Mouse (Mus musculus): Measurements from ENCODE around the gene As3mt. TPM values are rescaled to one million over a fixed set of nuclear protein-coding genes. Genes with fewer than 3 reads are reported as not detected.
A peak's percentile ranks its signal among the peaks of the same experiment; 100 is the strongest.
"Not testable (repeated sequence)": the region's sequence is repeated elsewhere in the genome, so short reads cannot be mapped to it uniquely, and the experiment has no call there.

Gene As3mt
- polyA plus RNA-seq, 1 experiment: 2.9 TPM

- TF ChIP-seq EP300 (IDR thresholded peaks at IDR 0.05; ENCODE audit: insufficient read depth, low read depth, low read length): no peak
- TF ChIP-seq POLR2A (IDR thresholded peaks at IDR 0.05; ENCODE audit: insufficient read depth, low read length): no peak
- no peak for TF ChIP-seq CTCF (IDR thresholded peaks at IDR 0.05; ENCODE audit: low read depth, low read length)
- Histone ChIP-seq H3K27ac (ENCODE audit: insufficient read depth, low read length) (no peak overlapping the region), H3K36me3 (ENCODE audit: control insufficient read depth, insufficient read depth, low read length, poor library complexity, severe bottlenecking) (no peaks in the 10 kb centered on the region), H3K4me1 (ENCODE audit: control insufficient read depth, insufficient read depth, low read length) (no peaks in the 10 kb centered on the region), H3K4me3 (ENCODE audit: low read depth, low read length) (no peak overlapping the region), H3K9ac (ENCODE audit: low read depth, poor library complexity, severe bottlenecking) (no peak overlapping the region), H3K27me3 (ENCODE audit: control insufficient read depth, insufficient read depth, low read length, poor library complexity, severe bottlenecking) (no peaks in the 10 kb centered on the region), H3K9me3 (replicated peaks; ENCODE audit: control insufficient read depth, insufficient read depth, low read length, poor library complexity, severe bottlenecking) (no peaks in the 10 kb centered on the region)
Measured at GRCm38 (mm10) chr19:46747799-46748198, 40.5 kb downstream of the As3mt start.

GRCm38 (mm10) chr19:46752235-46752634 is 45.0 kb downstream of the As3mt start:
- H3K27me3 ChIP-seq (ENCODE audit: control insufficient read depth, insufficient read depth, low read length, poor library complexity, severe bottlenecking): no peaks in the 10 kb centered on the region
- no peaks in the 10 kb centered on the region for H3K36me3 ChIP-seq (ENCODE audit: control insufficient read depth, insufficient read depth, low read length, poor library complexity, severe bottlenecking)
- no peaks in the 10 kb centered on the region for H3K4me1 ChIP-seq (ENCODE audit: control insufficient read depth, insufficient read depth, low read length)
- H3K9me3 ChIP-seq (replicated peaks; ENCODE audit: control insufficient read depth, insufficient read depth, low read length, poor library complexity, severe bottlenecking): no peaks in the 10 kb centered on the region
- no peak overlapping the region for H3K4me3 ChIP-seq (ENCODE audit: low read depth, low read length)
- H3K9ac ChIP-seq (ENCODE audit: low read depth, poor library complexity, severe bottlenecking): no peak overlapping the region
- TF ChIP-seq CTCF (IDR thresholded peaks at IDR 0.05; ENCODE audit: low read depth, low read length): no peak
- no peak overlapping the region for H3K27ac ChIP-seq (ENCODE audit: insufficient read depth, low read length)

DNA sequence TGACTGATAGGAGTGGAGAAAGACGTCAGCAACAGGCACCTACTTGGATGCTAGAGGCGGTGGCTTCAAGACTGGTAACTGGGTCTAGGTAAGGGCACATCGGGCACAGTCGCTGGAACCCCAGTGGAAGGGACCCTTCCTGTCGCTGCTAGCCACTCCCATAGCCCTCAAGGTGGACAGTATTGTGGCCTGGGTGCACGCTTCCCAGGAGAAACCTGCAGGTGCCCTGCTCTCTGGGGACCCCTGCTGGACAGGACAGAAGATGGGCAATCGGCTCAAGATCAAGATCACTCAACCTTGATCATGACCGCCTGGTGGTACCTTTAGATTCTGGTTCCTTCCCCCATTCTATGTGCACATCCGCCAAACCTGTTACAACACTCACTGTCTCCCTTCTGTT is 47.8 kb downstream of the As3mt start:
- no peak overlapping the region for H3K9ac ChIP-seq (ENCODE audit: low read depth, poor library complexity, severe bottlenecking)
- no peaks in the 10 kb centered on the region for H3K36me3 ChIP-seq (ENCODE audit: control insufficient read depth, insufficient read depth, low read length, poor library complexity, severe bottlenecking)
- H3K4me1 ChIP-seq (ENCODE audit: control insufficient read depth, insufficient read depth, low read length): no peaks in the 10 kb centered on the region
- no peak overlapping the region for H3K4me3 ChIP-seq (ENCODE audit: low read depth, low read length)
- no peak overlapping the region for H3K27ac ChIP-seq (ENCODE audit: insufficient read depth, low read length)
- no peaks in the 10 kb centered on the region for H3K9me3 ChIP-seq (replicated peaks; ENCODE audit: control insufficient read depth, insufficient read depth, low read length, poor library complexity, severe bottlenecking)
- no peaks in the 10 kb centered on the region for H3K27me3 ChIP-seq (ENCODE audit: control insufficient read depth, insufficient read depth, low read length, poor library complexity, severe bottlenecking)
- peak; percentile 91 for TF ChIP-seq CTCF (IDR thresholded peaks at IDR 0.05; ENCODE audit: low read depth, low read length)
- no peak for TF ChIP-seq POLR2A (IDR thresholded peaks at IDR 0.05; ENCODE audit: insufficient read depth, low read length)

GRCm38 (mm10) chr19:46756221-46756620 is 49.0 kb downstream of the As3mt start:
- no peaks in the 10 kb centered on the region for H3K36me3 ChIP-seq (ENCODE audit: control insufficient read depth, insufficient read depth, low read length, poor library complexity, severe bottlenecking)
- H3K9ac ChIP-seq (ENCODE audit: low read depth, poor library complexity, severe bottlenecking): no peak overlapping the region
- no peak overlapping the region for H3K27ac ChIP-seq (ENCODE audit: insufficient read depth, low read length)
- TF ChIP-seq CTCF (IDR thresholded peaks at IDR 0.05; ENCODE audit: low read depth, low read length): no peak
- no peak for TF ChIP-seq POLR2A (IDR thresholded peaks at IDR 0.05; ENCODE audit: insufficient read depth, low read length)
- no peak for TF ChIP-seq EP300 (IDR thresholded peaks at IDR 0.05; ENCODE audit: insufficient read depth, low read depth, low read length)
- H3K4me1 ChIP-seq (ENCODE audit: control insufficient read depth, insufficient read depth, low read length): no peaks in the 10 kb centered on the region
- H3K9me3 ChIP-seq (replicated peaks; ENCODE audit: control insufficient read depth, insufficient read depth, low read length, poor library complexity, severe bottlenecking): no peaks in the 10 kb centered on the region
- no peak overlapping the region for H3K4me3 ChIP-seq (ENCODE audit: low read depth, low read length)
- no peaks in the 10 kb centered on the region for H3K27me3 ChIP-seq (ENCODE audit: control insufficient read depth, insufficient read depth, low read length, poor library complexity, severe bottlenecking)

GRCm38 (mm10) chr19:46759096-46759495 is 51.8 kb downstream of the As3mt start:
- no peaks in the 10 kb centered on the region for H3K4me1 ChIP-seq (ENCODE audit: control insufficient read depth, insufficient read depth, low read length)

GRCm38 (mm10) chr19:46759909-46760308 is 52.7 kb downstream of the As3mt start:
- H3K9me3 ChIP-seq (replicated peaks; ENCODE audit: control insufficient read depth, insufficient read depth, low read length, poor library complexity, severe bottlenecking); H3K27ac ChIP-seq (ENCODE audit: insufficient read depth, low read length); H3K27me3 ChIP-seq (ENCODE audit: control insufficient read depth, insufficient read depth, low read length, poor library complexity, severe bottlenecking); H3K36me3 ChIP-seq (ENCODE audit: control insufficient read depth, insufficient read depth, low read length, poor library complexity, severe bottlenecking); H3K4me1 ChIP-seq (ENCODE audit: control insufficient read depth, insufficient read depth, low read length); H3K9ac ChIP-seq (ENCODE audit: low read depth, poor library complexity, severe bottlenecking); H3K4me3 ChIP-seq (ENCODE audit: low read depth, low read length): not testable (repeated sequence)

More at GRCm38 (mm10) chr19:46759096-46759495, 51.8 kb downstream of the As3mt start:
- TF ChIP-seq CTCF (IDR thresholded peaks at IDR 0.05; ENCODE audit: low read depth, low read length): no peak
- no peak for TF ChIP-seq POLR2A (IDR thresholded peaks at IDR 0.05; ENCODE audit: insufficient read depth, low read length)
- no peak for TF ChIP-seq EP300 (IDR thresholded peaks at IDR 0.05; ENCODE audit: insufficient read depth, low read depth, low read length)
- H3K9ac ChIP-seq (ENCODE audit: low read depth, poor library complexity, severe bottlenecking): no peak overlapping the region
- H3K27ac ChIP-seq (ENCODE audit: insufficient read depth, low read length): no peak overlapping the region
- no peak overlapping the region for H3K4me3 ChIP-seq (ENCODE audit: low read depth, low read length)
- no peaks in the 10 kb centered on the region for H3K36me3 ChIP-seq (ENCODE audit: control insufficient read depth, insufficient read depth, low read length, poor library complexity, severe bottlenecking)
- no peaks in the 10 kb centered on the region for H3K27me3 ChIP-seq (ENCODE audit: control insufficient read depth, insufficient read depth, low read length, poor library complexity, severe bottlenecking)
- no peaks in the 10 kb centered on the region for H3K9me3 ChIP-seq (replicated peaks; ENCODE audit: control insufficient read depth, insufficient read depth, low read length, poor library complexity, severe bottlenecking)
